28 mouse cellular contexts compared by ENCODE assay signal in genomic region chr3:135840185-135840584, GRCm38 (mm10). TPM values are rescaled to one million over a fixed set of nuclear protein-coding genes. Genes with fewer than 3 reads are reported as not detected.
A peak's percentile ranks its signal among the peaks of the same experiment; 100 is the strongest.
DNase-seq lines count a peak whose midpoint lies in the region; ATAC-seq lines count a peak whose summit lies in the region.
"Had no signal": no experiment of that assay in that cellular context is flagged by ENCODE, and none has a peak within 500 bp of the region (broad histone marks: within the 10 kb centered on the region; RNA-seq: fewer than 3 reads in every experiment).

No protein-coding gene starts in this region.

- ATAC-seq in hindbrain, embryonic 16.5 days: peak; percentile 60; the same call in 1 of the 2 replicates
- no peak for ATAC-seq in hindbrain, embryonic 12.5 days (ENCODE audit: low FRiP score)
- no peak for ATAC-seq in midbrain, embryonic 11.5 days (ENCODE audit: low FRiP score)
- ATAC-seq in midbrain, embryonic 14.5 days (ENCODE audit: low FRiP score, low TSS enrichment): no peak
- peak; percentile 86; the same call in 1 of the 2 replicates for ATAC-seq in limb, embryonic 12.5 days (ENCODE audit: insufficient number of reproducible peaks, insufficient read depth, low FRiP score, low TSS enrichment, low read depth)
- ATAC-seq: CD4-positive, CD25-positive, alpha-beta regulatory T cell, adult 4 months; forebrain, embryonic 16.5 days; intestine, embryonic 16.5 days; liver, embryonic 12.5 days; liver, postnatal 0 days had no signal

- H3K27ac ChIP-seq in hindbrain, embryonic 16.5 days (ENCODE audit: low read depth, low read length): no peak overlapping the region
- no peak overlapping the region for H3K27ac ChIP-seq in hindbrain, embryonic 12.5 days
- no peak overlapping the region for H3K27ac ChIP-seq in midbrain, embryonic 11.5 days (ENCODE audit: low read depth, low read length)
- no peak overlapping the region for H3K27ac ChIP-seq in midbrain, embryonic 14.5 days (replicated peaks; ENCODE audit: low read depth, low read length)
- H3K27ac ChIP-seq in limb, embryonic 12.5 days: no peak overlapping the region
- H3K27ac ChIP-seq: kidney, postnatal 0 days; macrophage had no signal

- H3K4me1 ChIP-seq in hindbrain, embryonic 16.5 days (ENCODE audit: control insufficient read depth, insufficient read depth, low read depth, low read length): no peaks in the 10 kb centered on the region
- no peaks in the 10 kb centered on the region for H3K4me1 ChIP-seq in hindbrain, embryonic 12.5 days
- H3K4me1 ChIP-seq in midbrain, embryonic 11.5 days (ENCODE audit: control insufficient read depth, insufficient read depth, low read length): no peaks in the 10 kb centered on the region
- no peaks in the 10 kb centered on the region for H3K4me1 ChIP-seq in midbrain, embryonic 14.5 days (ENCODE audit: control insufficient read depth, insufficient read depth, low read length)
- peaks cover 10% of the 10 kb centered on the region for H3K4me1 ChIP-seq in limb, embryonic 12.5 days (replicated peaks)

- WGBS in hindbrain, embryonic 16.5 days: 83% methylated on average over 12 of the region's 12 CpGs
- WGBS in hindbrain, embryonic 12.5 days: 83% methylated on average over 12 of the region's 12 CpGs
- 93% methylated on average over 12 of the region's 12 CpGs for WGBS in midbrain, embryonic 11.5 days
- WGBS in midbrain, embryonic 14.5 days: 90% methylated on average over 12 of the region's 12 CpGs
- 58% methylated on average over 12 of the region's 12 CpGs for WGBS in limb, embryonic 12.5 days

- DNase-seq in midbrain, embryonic 11.5 days (ENCODE audit: low spot score, missing footprints): peak; percentile 17
- DNase-seq in midbrain, embryonic 14.5 days: no peak
- peak; percentile 23 for DNase-seq in mesoderm, embryonic 11.5 days (ENCODE audit: low read depth, low spot score)
- no peak for DNase-seq in urinary bladder, postnatal 36 days (ENCODE audit: low spot score in 2 of 2)
- DNase-seq: adrenal gland, postnatal 14 days; cerebellum, adult 11 months; cerebellum, adult 9-10 months; cerebellum, postnatal 36 days; embryo, embryonic 11 days; heart, postnatal 14 days; kidney, adult 8-10 months; kidney, postnatal 4 days; left cerebral cortex, postnatal 4 days; liver, postnatal 0 days; lung, postnatal 10 days; right cerebral cortex, postnatal 25 days; spleen, adult 18-20 months; thymus, postnatal 14 days had no signal

- no peak overlapping the region for H3K9ac ChIP-seq in hindbrain, embryonic 16.5 days (ENCODE audit: low read depth, low read length)
- H3K9ac ChIP-seq in hindbrain, embryonic 12.5 days: no peak overlapping the region
- H3K9ac ChIP-seq in midbrain, embryonic 11.5 days (ENCODE audit: low read length): no peak overlapping the region
- H3K9ac ChIP-seq in midbrain, embryonic 14.5 days (replicated peaks; ENCODE audit: low read length): no peak overlapping the region
- no peak overlapping the region for H3K9ac ChIP-seq in limb, embryonic 12.5 days (replicated peaks)
- H3K9ac ChIP-seq: liver, postnatal 0 days had no signal

- no peak overlapping the region for H3K4me3 ChIP-seq in hindbrain, embryonic 16.5 days (ENCODE audit: low read length)
- H3K4me3 ChIP-seq in hindbrain, embryonic 12.5 days: no peak overlapping the region
- H3K4me3 ChIP-seq in midbrain, embryonic 11.5 days (ENCODE audit: low read depth, low read length): no peak overlapping the region
- H3K4me3 ChIP-seq in midbrain, embryonic 14.5 days (replicated peaks; ENCODE audit: low read depth, low read length): no peak overlapping the region
- H3K4me3 ChIP-seq in limb, embryonic 12.5 days (replicated peaks): no peak overlapping the region
- H3K4me3 ChIP-seq: erythroblast, embryonic 14.5 days; liver, embryonic 12.5 days had no signal

- H3K27me3 ChIP-seq in hindbrain, embryonic 16.5 days (replicated peaks; ENCODE audit: control insufficient read depth, insufficient read depth, low read length): no peaks in the 10 kb centered on the region
- H3K27me3 ChIP-seq in hindbrain, embryonic 12.5 days: no peaks in the 10 kb centered on the region
- H3K27me3 ChIP-seq in midbrain, embryonic 11.5 days (ENCODE audit: control insufficient read depth, insufficient read depth, low read length): no peaks in the 10 kb centered on the region
- no peaks in the 10 kb centered on the region for H3K27me3 ChIP-seq in midbrain, embryonic 14.5 days (ENCODE audit: control insufficient read depth, insufficient read depth, low read length)
- no peaks in the 10 kb centered on the region for H3K27me3 ChIP-seq in limb, embryonic 12.5 days
- H3K27me3 ChIP-seq: liver, embryonic 12.5 days had no signal

- no peaks in the 10 kb centered on the region for H3K9me3 ChIP-seq in hindbrain, embryonic 16.5 days (ENCODE audit: control insufficient read depth, low read length)
- no peaks in the 10 kb centered on the region for H3K9me3 ChIP-seq in hindbrain, embryonic 12.5 days (replicated peaks)
- no peaks in the 10 kb centered on the region for H3K9me3 ChIP-seq in midbrain, embryonic 11.5 days (ENCODE audit: control insufficient read depth, low read length)
- H3K9me3 ChIP-seq in midbrain, embryonic 14.5 days (ENCODE audit: control insufficient read depth, low read length): no peaks in the 10 kb centered on the region
- no peaks in the 10 kb centered on the region for H3K9me3 ChIP-seq in limb, embryonic 12.5 days
- H3K9me3 ChIP-seq: liver, embryonic 12.5 days had no signal

- no peaks in the 10 kb centered on the region for H3K36me3 ChIP-seq in hindbrain, embryonic 16.5 days (ENCODE audit: control insufficient read depth, insufficient read depth, low read length)
- H3K36me3 ChIP-seq in hindbrain, embryonic 12.5 days: no peaks in the 10 kb centered on the region
- no peaks in the 10 kb centered on the region for H3K36me3 ChIP-seq in midbrain, embryonic 11.5 days (ENCODE audit: control insufficient read depth, insufficient read depth, low read length)
- no peaks in the 10 kb centered on the region for H3K36me3 ChIP-seq in midbrain, embryonic 14.5 days (ENCODE audit: control insufficient read depth, insufficient read depth, low read length)
- no peaks in the 10 kb centered on the region for H3K36me3 ChIP-seq in limb, embryonic 12.5 days

- H3K4me2 ChIP-seq in hindbrain, embryonic 16.5 days (ENCODE audit: low read length): no peak overlapping the region
- H3K4me2 ChIP-seq in hindbrain, embryonic 12.5 days (replicated peaks): no peak overlapping the region
- no peak overlapping the region for H3K4me2 ChIP-seq in midbrain, embryonic 11.5 days
- no peak overlapping the region for H3K4me2 ChIP-seq in midbrain, embryonic 14.5 days (ENCODE audit: low read length)
- H3K4me2 ChIP-seq in limb, embryonic 12.5 days: no peak overlapping the region
- H3K4me2 ChIP-seq: liver, embryonic 12.5 days had no signal

RNA-seq across cellular contexts. Expression of gene Slc39a8, which starts 15.1 kb away (rescaled TPM):
- 11.2 and 12.2 TPM in 2 replicates for polyA plus RNA-seq in hindbrain, embryonic 16.5 days (2015; fragmentation: Nextera tagmentation; extraction: Ambion mirVana)
- 16.3 and 16.9 TPM in 2 replicates for polyA plus RNA-seq in hindbrain, embryonic 12.5 days (2016; fragmentation: Nextera tagmentation; extraction: Ambion mirVana)
- polyA plus RNA-seq in midbrain, embryonic 11.5 days (2014; fragmentation: Nextera tagmentation; extraction: Ambion mirVana): 21.7 and 24.8 TPM in 2 replicates
- 5.6 and 12.3 TPM in 2 replicates for polyA plus RNA-seq in midbrain, embryonic 14.5 days (2014; fragmentation: Nextera tagmentation; extraction: Ambion mirVana)
- 7.6 and 8.8 TPM in 2 replicates for polyA plus RNA-seq in limb, embryonic 12.5 days (2016; fragmentation: Nextera tagmentation; extraction: Ambion mirVana)

Comparison
In these comparisons a context has a peak if more than half of its experiments do, and no peak if none do; other contexts are left out.
1. ATAC-seq: peak in hindbrain, embryonic 16.5 days (single experiment) and limb, embryonic 12.5 days (single experiment); none in hindbrain, embryonic 12.5 days (single experiment), midbrain, embryonic 11.5 days (single experiment) and midbrain, embryonic 14.5 days (single experiment).
2. DNase-seq: peak in midbrain, embryonic 11.5 days (single experiment) and mesoderm, embryonic 11.5 days (single experiment); none in midbrain, embryonic 14.5 days (single experiment) and urinary bladder, postnatal 36 days (0 of 2).